Mouse (Mus musculus): Measurements from ENCODE around the gene Gm10837. TPM values are rescaled to one million over a fixed set of nuclear protein-coding genes. Genes with fewer than 3 reads are reported as not detected.

The Gm10837 gene
- polyA plus RNA-seq, 1 experiment from 2014 or later = 0.95 TPM

Other genes with a start within 250 kb of the Gm10837 start
- 0.50 and 1.2 TPM in 2 replicates for gene Gm5089, start 39.5 kb upstream of the Gm10837 start, polyA plus RNA-seq (2014; fragmentation: Nextera tagmentation; extraction: Ambion mirVana)
- gene Zic5, start 24.9 kb upstream of the Gm10837 start, polyA plus RNA-seq (2014; fragmentation: Nextera tagmentation; extraction: Ambion mirVana) = 11.6 and 14.0 TPM in 2 replicates
- 10.6 and 11.4 TPM in 2 replicates for gene Zic2, start 15.2 kb upstream of the Gm10837 start, polyA plus RNA-seq (2014; fragmentation: Nextera tagmentation; extraction: Ambion mirVana)
- 27.2 and 34.6 TPM in 2 replicates for gene Pcca, start 43.7 kb downstream of the Gm10837 start, polyA plus RNA-seq (2014; fragmentation: Nextera tagmentation; extraction: Ambion mirVana)

All from hindbrain, embryonic 14.5 days (tissue).